In the genomic region with DNA sequence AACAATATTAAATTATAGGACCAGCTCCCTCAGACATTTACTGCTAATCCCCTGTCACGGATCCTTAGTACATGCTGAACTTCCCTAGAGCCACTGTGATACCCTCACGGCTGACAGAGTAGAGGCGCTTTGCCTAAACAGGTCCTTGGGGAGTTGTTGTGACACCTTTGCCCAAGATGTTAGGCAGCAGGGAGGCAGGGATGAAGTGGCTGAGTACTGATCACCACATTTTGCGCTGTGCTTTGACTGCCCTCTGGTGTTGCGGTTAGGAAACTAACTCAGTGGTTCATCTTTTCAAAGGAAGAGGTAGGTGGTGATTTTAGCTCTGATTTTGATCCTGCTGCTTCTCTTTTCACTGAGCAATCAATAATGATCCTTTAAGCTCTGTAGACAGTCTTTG, we compare ENCODE assay signal across 8 mouse cellular contexts. TPM values are rescaled to one million over a fixed set of nuclear protein-coding genes. Genes with fewer than 3 reads are reported as not detected.
DNase-seq lines count a peak whose midpoint lies in the region; ATAC-seq and TF ChIP-seq lines count a peak whose summit lies in the region.

No protein-coding gene starts in this region.

- H3K9me3 ChIP-seq in heart, postnatal 0 days (replicated peaks; ENCODE audit: control insufficient read depth, low read length), result no peaks in the 10 kb centered on the region

- no peaks in the 10 kb centered on the region for H3K4me1 ChIP-seq in heart, postnatal 0 days (ENCODE audit: control insufficient read depth, insufficient read depth)

- peak; percentile 28 to 71 for DNase-seq in heart, adult 18-20 months
- no peak for DNase-seq in heart, postnatal 25 days (ENCODE audit: low spot score)
- peak; percentile 55 for DNase-seq in adrenal gland, adult 2 months
- peak; percentile 77 for DNase-seq in embryo, embryonic 10.5 days (ENCODE audit: low spot score)
- DNase-seq in heart, postnatal 0 days (ENCODE audit: low spot score), result peak; percentile 46
- peak; percentile 38 for DNase-seq in layer of hippocampus, adult 9-10 months (ENCODE audit: low spot score)
- DNase-seq in lung, postnatal 25 days (ENCODE audit: low spot score), result peak; percentile 63
- peak; percentile 13 to 16 for DNase-seq in right cerebral cortex, postnatal 36 days (ENCODE audit: low spot score in 2 of 2)

- WGBS in heart, postnatal 0 days, result 38% methylated on average over 5 of the region's 5 CpGs

- TF ChIP-seq EP300 in heart, postnatal 0 days (IDR thresholded peaks at IDR 0.05; ENCODE audit: low read depth), result no peak

- H3K36me3 ChIP-seq in heart, postnatal 0 days (replicated peaks; ENCODE audit: control insufficient read depth, insufficient read depth, low read length), result peaks cover 31% of the 10 kb centered on the region

- H3K4me2 ChIP-seq in heart, postnatal 0 days (ENCODE audit: low read depth, low read length), result no peak overlapping the region

- H3K27me3 ChIP-seq in heart, postnatal 0 days (ENCODE audit: control insufficient read depth, insufficient read depth, low read length), result no peaks in the 10 kb centered on the region

- peak; percentile 93 for TF ChIP-seq CTCF in heart, postnatal 0 days (IDR thresholded peaks at IDR 0.05; ENCODE audit: low read depth)

- H3K4me3 ChIP-seq in heart, postnatal 0 days (ENCODE audit: low read depth, low read length), result no peak overlapping the region

- ATAC-seq in heart, postnatal 0 days (ENCODE audit: insufficient read depth, low read depth), result no peak

- H3K9ac ChIP-seq in heart, postnatal 0 days (replicated peaks; ENCODE audit: low read depth, low read length), result no peak overlapping the region

- H3K27ac ChIP-seq in heart, postnatal 0 days (ENCODE audit: low read depth), result no peak overlapping the region

- intact Hi-C loops in heart, postnatal 25 days (cut with DNase I), result loop anchor here (1.0 to 10.0 kb wide), 4 partner anchors 51 to 1174 kb away; no protein-coding TSS in a partner anchor

RNA-seq across cellular contexts. Expression of a gene that starts 40.5 kb away (rescaled TPM):
- 10 to 100 TPM; 20.2 to 25.9 TPM for total RNA-seq in heart, adult 18-20 months (2021)
- 10 to 100 TPM; 19.2 to 22.0 TPM for total RNA-seq in heart, postnatal 25 days (2021)
- 10 to 100 TPM; 34.4 to 43.3 TPM for total RNA-seq in adrenal gland, adult 2 months (2021)
- polyA plus RNA-seq in adrenal gland, adult 2 months (2012; rRNA removed), result 3.3 and 5.2 TPM in 2 replicates
- 11.1 and 17.8 TPM in 2 replicates for total RNA-seq in heart, postnatal 0 days (2014; rRNA removed; ENCODE audit: low replicate concordance)
- 21.3 and 22.6 TPM in 2 replicates for polyA plus RNA-seq in heart, postnatal 0 days (2015; fragmentation: Nextera tagmentation; extraction: Ambion mirVana)

RNA-seq across cellular contexts. Expression of a gene that starts 40.5 kb away (rescaled TPM):
- total RNA-seq in heart, adult 18-20 months (2021), result 100 to 1,000 TPM in 1 of 2 experiments, 10 to 100 TPM in 1; 99.5 to 103 TPM
- total RNA-seq in heart, postnatal 25 days (2021), result 10 to 100 TPM; 85.7 to 87.2 TPM
- total RNA-seq in adrenal gland, adult 2 months (2021), result 10 to 100 TPM; 77.3 to 88.3 TPM
- 30.0 and 32.9 TPM in 2 replicates for polyA plus RNA-seq in adrenal gland, adult 2 months (2012; rRNA removed)
- 17.8 and 24.6 TPM in 2 replicates for total RNA-seq in heart, postnatal 0 days (2014; rRNA removed; ENCODE audit: low replicate concordance)
- polyA plus RNA-seq in heart, postnatal 0 days (2015; fragmentation: Nextera tagmentation; extraction: Ambion mirVana), result 133 and 136 TPM in 2 replicates
